Mouse (Mus musculus): ENCODE results near the gene Fxyd7. TPM values are rescaled to one million over a fixed set of nuclear protein-coding genes. Genes with fewer than 3 reads are reported as not detected.

The Fxyd7 gene
- 21.6 and 25.0 TPM in 2 replicates for polyA plus RNA-seq (2015; fragmentation: Nextera tagmentation; extraction: Ambion mirVana)

GRCm38 (mm10) chr7:31051321-31052021 is at the start of gene Fxyd7:
TSS of gene Fxyd7 (minus strand) at chr7:31051467.
- 3% methylated on average over 24 of the region's 28 CpGs for WGBS
- no peak within 1 kb of the TSS for H3K27ac ChIP-seq
- no peak within 1 kb of the TSS for H3K9ac ChIP-seq
- H3K4me2 ChIP-seq: peak within 1 kb of the TSS; percentile 44
- no peak for ATAC-seq (ENCODE audit: insufficient read depth, low FRiP score, low read depth)
- H3K36me3 ChIP-seq: no peaks in the 10 kb centered on the region
- peaks cover 56% of the 10 kb centered on the region for H3K4me1 ChIP-seq
- no peaks in the 10 kb centered on the region for H3K9me3 ChIP-seq
- peaks cover 32% of the 10 kb centered on the region for H3K27me3 ChIP-seq (replicated peaks)
- H3K4me3 ChIP-seq (replicated peaks): peak within 1 kb of the TSS; percentile 27

- no peaks in the 10 kb centered on the region for H3K4me1 ChIP-seq
- no peak overlapping the region for H3K4me2 ChIP-seq
- no peaks in the 10 kb centered on the region for H3K27me3 ChIP-seq (replicated peaks)
- H3K9me3 ChIP-seq: no peaks in the 10 kb centered on the region
- H3K4me3 ChIP-seq (replicated peaks): no peak overlapping the region
- H3K9ac ChIP-seq: no peak overlapping the region
- 80% methylated on average over 14 of the region's 14 CpGs for WGBS
- H3K27ac ChIP-seq: no peak overlapping the region
- ATAC-seq (ENCODE audit: insufficient read depth, low FRiP score, low read depth): no peak
- no peaks in the 10 kb centered on the region for H3K36me3 ChIP-seq
Observed at GRCm38 (mm10) chr7:31100786-31101185, 49.5 kb upstream of the Fxyd7 start.

- Histone ChIP-seq H3K4me3 (replicated peaks) (no peak overlapping the region), H3K36me3 (no peaks in the 10 kb centered on the region), H3K4me1 (0 out of 2 replicates have a peak, but pooled peaks cover 4% of the 10 kb centered on the region), H3K4me2 (no peak overlapping the region), H3K9me3 (no peaks in the 10 kb centered on the region), H3K9ac (no peak overlapping the region), H3K27me3 (replicated peaks) (no peaks in the 10 kb centered on the region), H3K27ac (no peak overlapping the region)
- 86% methylated on average over 6 of the region's 6 CpGs for WGBS
- ATAC-seq (ENCODE audit: insufficient read depth, low FRiP score, low read depth): no peak
Observed at GRCm38 (mm10) chr7:31099612-31099982, 48.3 kb upstream of the Fxyd7 start.

GRCm38 (mm10) chr7:31098697-31099611 is 47.7 kb upstream of the Fxyd7 start:
- 77% methylated on average over 22 of the region's 22 CpGs for WGBS
- H3K4me2 ChIP-seq: no peak overlapping the region
- ATAC-seq (ENCODE audit: insufficient read depth, low FRiP score, low read depth): no peak
- no peak overlapping the region for H3K27ac ChIP-seq
- no peak overlapping the region for H3K4me3 ChIP-seq (replicated peaks)
- no peak overlapping the region for H3K9ac ChIP-seq
- H3K36me3 ChIP-seq: no peaks in the 10 kb centered on the region
- H3K27me3 ChIP-seq (replicated peaks): no peaks in the 10 kb centered on the region
- no peaks in the 10 kb centered on the region for H3K9me3 ChIP-seq
- 0 out of 2 replicates have a peak, but pooled peaks cover 4% of the 10 kb centered on the region for H3K4me1 ChIP-seq

GRCm38 (mm10) chr7:31097583-31098248 is 46.4 kb upstream of the Fxyd7 start:
- Histone ChIP-seq H3K27ac (no peak overlapping the region), H3K36me3 (no peaks in the 10 kb centered on the region), H3K9me3 (no peaks in the 10 kb centered on the region), H3K9ac (no peak overlapping the region), H3K4me1 (0 out of 2 replicates have a peak, but pooled peaks cover 4% of the 10 kb centered on the region), H3K27me3 (replicated peaks) (no peaks in the 10 kb centered on the region), H3K4me2 (peak overlapping the region; percentile 42), H3K4me3 (replicated peaks) (peak overlapping the region; percentile 15)
- 37% methylated on average over 18 of the region's 20 CpGs for WGBS
- peak; percentile 89 for ATAC-seq (ENCODE audit: insufficient read depth, low FRiP score, low read depth)

- H3K4me1 ChIP-seq: 0 out of 2 replicates have a peak, but pooled peaks cover 4% of the 10 kb centered on the region
- WGBS: 72% methylated on average over 9 of the region's 9 CpGs
Observed at GRCm38 (mm10) chr7:31096892-31097564, 45.8 kb upstream of the Fxyd7 start.

GRCm38 (mm10) chr7:31094774-31095501 is 43.7 kb upstream of the Fxyd7 start:
- no peak for ATAC-seq (ENCODE audit: insufficient read depth, low FRiP score, low read depth)
- H3K36me3 ChIP-seq: no peaks in the 10 kb centered on the region
- WGBS: 24% methylated on average over 12 of the region's 12 CpGs
- H3K4me1 ChIP-seq: 0 out of 2 replicates have a peak, but pooled peaks cover 4% of the 10 kb centered on the region
- no peak overlapping the region for H3K27ac ChIP-seq
- H3K9ac ChIP-seq: no peak overlapping the region
- H3K27me3 ChIP-seq (replicated peaks): no peaks in the 10 kb centered on the region
- no peak overlapping the region for H3K4me2 ChIP-seq
- H3K9me3 ChIP-seq: no peaks in the 10 kb centered on the region
- H3K4me3 ChIP-seq (replicated peaks): no peak overlapping the region

More at GRCm38 (mm10) chr7:31096892-31097564, 45.8 kb upstream of the Fxyd7 start:
- Histone ChIP-seq H3K9me3 (no peaks in the 10 kb centered on the region), H3K4me2 (no peak overlapping the region), H3K4me3 (replicated peaks) (no peak overlapping the region), H3K36me3 (no peaks in the 10 kb centered on the region), H3K27ac (no peak overlapping the region), H3K27me3 (replicated peaks) (no peaks in the 10 kb centered on the region), H3K9ac (no peak overlapping the region)
- ATAC-seq (ENCODE audit: insufficient read depth, low FRiP score, low read depth): no peak

- Histone ChIP-seq H3K27me3 (replicated peaks) (no peaks in the 10 kb centered on the region), H3K4me3 (replicated peaks) (no peak overlapping the region), H3K4me1 (peaks cover 3% of the 10 kb centered on the region), H3K9me3 (no peaks in the 10 kb centered on the region), H3K4me2 (no peak overlapping the region), H3K27ac (no peak overlapping the region), H3K9ac (no peak overlapping the region), H3K36me3 (no peaks in the 10 kb centered on the region)
- 63% methylated on average over 2 of the region's 2 CpGs for WGBS
- ATAC-seq (ENCODE audit: insufficient read depth, low FRiP score, low read depth): no peak
Observed at GRCm38 (mm10) chr7:31089721-31090120, 38.5 kb upstream of the Fxyd7 start.

GRCm38 (mm10) chr7:31088206-31088605 is 36.9 kb upstream of the Fxyd7 start:
- peaks cover 12% of the 10 kb centered on the region for H3K4me1 ChIP-seq
- 70% methylated on average over 3 of the region's 3 CpGs for WGBS
- no peak overlapping the region for H3K4me2 ChIP-seq
- H3K27ac ChIP-seq: no peak overlapping the region
- H3K9me3 ChIP-seq: no peaks in the 10 kb centered on the region
- no peak for ATAC-seq (ENCODE audit: insufficient read depth, low FRiP score, low read depth)
- H3K27me3 ChIP-seq (replicated peaks): no peaks in the 10 kb centered on the region
- H3K36me3 ChIP-seq: no peaks in the 10 kb centered on the region
- no peak overlapping the region for H3K9ac ChIP-seq
- H3K4me3 ChIP-seq (replicated peaks): no peak overlapping the region

GRCm38 (mm10) chr7:31087262-31087661 is 36.0 kb upstream of the Fxyd7 start:
- 56% methylated on average over 2 of the region's 2 CpGs for WGBS
- no peak for ATAC-seq (ENCODE audit: insufficient read depth, low FRiP score, low read depth)
- peaks cover 17% of the 10 kb centered on the region for H3K4me1 ChIP-seq
- no peak overlapping the region for H3K4me3 ChIP-seq (replicated peaks)
- H3K9ac ChIP-seq: no peak overlapping the region
- H3K4me2 ChIP-seq: no peak overlapping the region
- no peak overlapping the region for H3K27ac ChIP-seq
- H3K36me3 ChIP-seq: no peaks in the 10 kb centered on the region
- H3K9me3 ChIP-seq: no peaks in the 10 kb centered on the region
- H3K27me3 ChIP-seq (replicated peaks): no peaks in the 10 kb centered on the region

Data from stomach, embryonic 15.5 days (tissue).